ENCODE assay signal across 13 mouse cellular contexts in genomic region chr4:54652111-54653021, GRCm38 (mm10).
DNase-seq lines count a peak whose midpoint lies in the region; ATAC-seq and TF ChIP-seq lines count a peak whose summit lies in the region.
"Had no signal": no experiment of that assay in that cellular context is flagged by ENCODE, and none has a peak within 500 bp of the region (broad histone marks: within the 10 kb centered on the region; RNA-seq: fewer than 3 reads in every experiment).

No protein-coding gene starts in this region.

- H3K27ac ChIP-seq in intestine, embryonic 14.5 days (ENCODE audit: low read depth), result peak overlapping the region; percentile 5; the same call in 1 of the 2 replicates
- H3K27ac ChIP-seq in intestine, postnatal 0 days (ENCODE audit: low read depth, low read length), result no peak overlapping the region
- peak overlapping the region; percentile 85 for H3K27ac ChIP-seq in forebrain, embryonic 10.5 days
- H3K27ac ChIP-seq in limb, embryonic 11.5 days (replicated peaks; ENCODE audit: low read depth, low read length), result peak overlapping the region; percentile 43; the same call in 1 of the 2 replicates
- H3K27ac ChIP-seq in neural tube, embryonic 15.5 days (replicated peaks), result peak overlapping the region; percentile 77
- H3K27ac ChIP-seq: heart, adult 2 months; stomach, embryonic 15.5 days had no signal

- H3K4me2 ChIP-seq in intestine, embryonic 14.5 days (ENCODE audit: low read length), result no peak overlapping the region
- H3K4me2 ChIP-seq in intestine, postnatal 0 days (replicated peaks; ENCODE audit: low read depth), result no peak overlapping the region
- H3K4me2 ChIP-seq in limb, embryonic 11.5 days (ENCODE audit: low read depth, severe bottlenecking), result no peak overlapping the region
- H3K4me2 ChIP-seq in neural tube, embryonic 15.5 days, result peak overlapping the region; percentile 27
- H3K4me2 ChIP-seq: stomach, embryonic 15.5 days had no signal

- H3K4me3 ChIP-seq in intestine, embryonic 14.5 days (ENCODE audit: low read depth, low read length), result no peak overlapping the region
- no peak overlapping the region for H3K4me3 ChIP-seq in intestine, postnatal 0 days (ENCODE audit: low read depth, low read length)
- H3K4me3 ChIP-seq in forebrain, embryonic 10.5 days, result peak overlapping the region; percentile 21
- no peak overlapping the region for H3K4me3 ChIP-seq in limb, embryonic 11.5 days (ENCODE audit: low read depth, low read length)
- H3K4me3 ChIP-seq in neural tube, embryonic 15.5 days (replicated peaks), result no peak overlapping the region
- H3K4me3 ChIP-seq: heart, adult 2 months; stomach, embryonic 15.5 days had no signal

- no peaks in the 10 kb centered on the region for H3K36me3 ChIP-seq in intestine, embryonic 14.5 days (ENCODE audit: control insufficient read depth, insufficient read depth, low read length)
- H3K36me3 ChIP-seq in intestine, postnatal 0 days (ENCODE audit: control insufficient read depth, insufficient read depth), result no peaks in the 10 kb centered on the region
- H3K36me3 ChIP-seq in forebrain, embryonic 10.5 days (replicated peaks), result no peaks in the 10 kb centered on the region
- no peaks in the 10 kb centered on the region for H3K36me3 ChIP-seq in limb, embryonic 11.5 days (ENCODE audit: control insufficient read depth, insufficient read depth, low read length)
- H3K36me3 ChIP-seq in neural tube, embryonic 15.5 days, result no peaks in the 10 kb centered on the region
- H3K36me3 ChIP-seq: stomach, embryonic 15.5 days had no signal

- TF ChIP-seq CTCF in intestine, postnatal 0 days (IDR thresholded peaks at IDR 0.05; ENCODE audit: low read depth), result no peak

- H3K9ac ChIP-seq in intestine, embryonic 14.5 days (ENCODE audit: low read length), result no peak overlapping the region
- no peak overlapping the region for H3K9ac ChIP-seq in intestine, postnatal 0 days (ENCODE audit: low read depth, low read length)
- H3K9ac ChIP-seq in limb, embryonic 11.5 days (ENCODE audit: low read length), result no peak overlapping the region
- no peak overlapping the region for H3K9ac ChIP-seq in neural tube, embryonic 15.5 days (replicated peaks)
- H3K9ac ChIP-seq: stomach, embryonic 15.5 days had no signal

- 53% methylated on average over 11 of the region's 11 CpGs for WGBS in intestine, embryonic 14.5 days
- WGBS in intestine, postnatal 0 days, result 66% methylated on average over 11 of the region's 11 CpGs
- 10% methylated on average over 11 of the region's 11 CpGs for WGBS in forebrain, embryonic 10.5 days
- 52% methylated on average over 11 of the region's 11 CpGs for WGBS in limb, embryonic 11.5 days
- WGBS in neural tube, embryonic 15.5 days, result 11% methylated on average over 11 of the region's 11 CpGs

- ATAC-seq in intestine, embryonic 14.5 days (replicated peaks; ENCODE audit: low FRiP score, low TSS enrichment, low read depth), result 0 out of 2 replicates have a peak, but pooled peaks have one; percentile 43
- ATAC-seq in intestine, postnatal 0 days, result no peak
- ATAC-seq in limb, embryonic 11.5 days (ENCODE audit: insufficient number of reproducible peaks, low FRiP score, low TSS enrichment, low read depth), result no peak
- peak; percentile 87 for ATAC-seq in neural tube, embryonic 15.5 days (ENCODE audit: low FRiP score)

- H3K4me1 ChIP-seq in intestine, embryonic 14.5 days (replicated peaks; ENCODE audit: control insufficient read depth, insufficient read depth, low read length), result no peaks in the 10 kb centered on the region
- no peaks in the 10 kb centered on the region for H3K4me1 ChIP-seq in intestine, postnatal 0 days (replicated peaks; ENCODE audit: control insufficient read depth, insufficient read depth, low read length)
- peaks cover 32% of the 10 kb centered on the region for H3K4me1 ChIP-seq in forebrain, embryonic 10.5 days
- 0 out of 2 replicates have a peak, but pooled peaks cover 2% of the 10 kb centered on the region for H3K4me1 ChIP-seq in limb, embryonic 11.5 days (ENCODE audit: control insufficient read depth, insufficient read depth, low read length)
- peaks cover 20% of the 10 kb centered on the region for H3K4me1 ChIP-seq in neural tube, embryonic 15.5 days
- H3K4me1 ChIP-seq: stomach, embryonic 15.5 days had no signal

- no peak for DNase-seq in intestine, embryonic 14.5 days (ENCODE audit: low spot score)
- DNase-seq in forebrain, embryonic 10.5 days (ENCODE audit: extremely low spot score, low spot score), result peak; percentile 63
- no peak for DNase-seq in limb, embryonic 11.5 days (ENCODE audit: low spot score)
- no peak for DNase-seq in thymus, postnatal 0 days (ENCODE audit: low spot score)
- no peak for DNase-seq in ovary, adult 18-20 months (ENCODE audit: low spot score)
- DNase-seq in frontal cortex, adult 2 months (ENCODE audit: extremely low spot score in 1 of 2, low spot score in 1 of 2), result no peak
- DNase-seq: cerebellum, postnatal 25 days; heart, adult 2 months; kidney, postnatal 10 days had no signal

- no peaks in the 10 kb centered on the region for H3K27me3 ChIP-seq in intestine, embryonic 14.5 days (replicated peaks; ENCODE audit: control insufficient read depth, insufficient read depth, low read length)
- H3K27me3 ChIP-seq in intestine, postnatal 0 days (replicated peaks; ENCODE audit: control insufficient read depth, insufficient read depth, low read length), result no peaks in the 10 kb centered on the region
- no peaks in the 10 kb centered on the region for H3K27me3 ChIP-seq in forebrain, embryonic 10.5 days (ENCODE audit: poor library complexity, severe bottlenecking)
- no peaks in the 10 kb centered on the region for H3K27me3 ChIP-seq in limb, embryonic 11.5 days (ENCODE audit: control insufficient read depth, insufficient read depth, low read length)
- H3K27me3 ChIP-seq in neural tube, embryonic 15.5 days (replicated peaks), result no peaks in the 10 kb centered on the region
- H3K27me3 ChIP-seq: CH12.LX; stomach, embryonic 15.5 days had no signal

- no peaks in the 10 kb centered on the region for H3K9me3 ChIP-seq in intestine, embryonic 14.5 days (ENCODE audit: control insufficient read depth, low read length)
- H3K9me3 ChIP-seq in intestine, postnatal 0 days (ENCODE audit: control insufficient read depth), result no peaks in the 10 kb centered on the region
- no peaks in the 10 kb centered on the region for H3K9me3 ChIP-seq in forebrain, embryonic 10.5 days
- H3K9me3 ChIP-seq in limb, embryonic 11.5 days (ENCODE audit: control insufficient read depth, low read length), result no peaks in the 10 kb centered on the region
- no peaks in the 10 kb centered on the region for H3K9me3 ChIP-seq in neural tube, embryonic 15.5 days (replicated peaks)
- H3K9me3 ChIP-seq: stomach, embryonic 15.5 days had no signal

Comparison
In these comparisons a context has a peak if more than half of its experiments do, and no peak if none do; other contexts are left out.
1. ATAC-seq: peak in intestine, embryonic 14.5 days (single experiment) and neural tube, embryonic 15.5 days (single experiment); none in intestine, postnatal 0 days (single experiment) and limb, embryonic 11.5 days (single experiment).